Mouse (Mus musculus): ENCODE data around the gene Npcd.

GRCm38 (mm10) chr15:79763001-79763400 is 71.0 kb downstream of the Npcd start:
- TF ChIP-seq CTCF (IDR thresholded peaks at IDR 0.05; ENCODE audit: insufficient read depth, low read depth, low read length) (no peak), POLR2A (IDR thresholded peaks at IDR 0.05; ENCODE audit: insufficient read depth, low read depth, low read length) (no peak)

Data from olfactory bulb, adult 2 months (tissue).